Mouse (Mus musculus) MEL (cell line): ENCODE results near the gene Gm10118. TPM values are rescaled to one million over a fixed set of nuclear protein-coding genes. Genes with fewer than 3 reads are reported as not detected.

ENCODE experiments used
- DNase-seq: peaks from one replicate; pipeline ENCODE4 v3.0.0; 2011; ENCODE audit warnings: low read depth, low spot score
- H3K27ac ChIP-seq: 2 replicates; pipeline ENCODE4 v1.5.1; 2012; ENCODE audit warnings: low read depth, mild to moderate bottlenecking, control low read depth, low read length, moderate library complexity; ENCODE audit not compliant: control insufficient read depth
- H3K27me3 ChIP-seq, 2 experiments: fragments of 150-350 bp in 1 of 2; sonication (generic) in 1 of 2; 2 replicates each; pipeline ENCODE4 v1.6.1; 2012; ENCODE audit warnings: low read length in 2 of 2, mild to moderate bottlenecking in 2 of 2, improper control_type of control experiment in 1 of 2, moderate library complexity in 1 of 2; ENCODE audit not compliant: insufficient read depth in 2 of 2, control insufficient read depth in 1 of 2
- H3K36me3 ChIP-seq, 2 experiments: 2 replicates each; pipeline ENCODE4 v1.6.1; 2012 to 2014; ENCODE audit warnings: low read length in 2 of 2, improper control_type of control experiment in 1 of 2, inconsistent platforms in 1 of 2, mild to moderate bottlenecking in 1 of 2; ENCODE audit not compliant: insufficient read depth in 2 of 2, control insufficient read depth in 1 of 2
- H3K4me1 ChIP-seq, 2 experiments: fragments of 150-350 bp in 1 of 2; sonication (generic) in 1 of 2; 2 replicates each; pipeline ENCODE4 v1.6.1; 2012; ENCODE audit warnings: low read length in 2 of 2, improper control_type of control experiment in 1 of 2, mild to moderate bottlenecking in 1 of 2; ENCODE audit not compliant: insufficient read depth in 2 of 2, control insufficient read depth in 1 of 2
- H3K4me3 ChIP-seq, 2 experiments: fragments of 150-350 bp in 1 of 2; sonication (generic) in 1 of 2; 2 replicates each; pipeline ENCODE4 v1.5.1; 2012; ENCODE audit warnings: low read depth in 2 of 2, low read length in 2 of 2, mild to moderate bottlenecking in 2 of 2, moderate library complexity in 2 of 2, control low read depth in 1 of 2, improper control_type of control experiment in 1 of 2; ENCODE audit not compliant: control insufficient read depth in 1 of 2, insufficient read depth in 1 of 2
- H3K79me2 ChIP-seq: 2 replicates; pipeline ENCODE4 v1.6.1; 2012; ENCODE audit warnings: mild to moderate bottlenecking, low read length, moderate library complexity; ENCODE audit not compliant: control insufficient read depth, poor library complexity, insufficient read depth
- H3K9ac ChIP-seq: 2 replicates; pipeline ENCODE4 v1.6.1; 2012; ENCODE audit warnings: low read depth, mild to moderate bottlenecking, control low read depth, low read length, moderate library complexity; ENCODE audit not compliant: control insufficient read depth, poor library complexity, severe bottlenecking
- H3K9me3 ChIP-seq: fragments of 150-350 bp; sonication (generic); replicated peaks from 2 replicates; pipeline ENCODE4 v1.6.1; 2012; ENCODE audit warnings: mild to moderate bottlenecking, low read length, improper control_type of control experiment, moderate library complexity; ENCODE audit not compliant: insufficient read depth
- CHD1 ChIP-seq: IDR thresholded peaks from 2 replicates; pipeline ENCODE4 v1.6.1; 2012; ENCODE audit warnings: low read depth, mild to moderate bottlenecking, inconsistent platforms, low read length, improper control_type of control experiment
- CTCF ChIP-seq, 3 experiments: IDR thresholded peaks in 2 of 3; conservative IDR thresholded peaks in 1 of 3; 2 replicates each; pipeline ENCODE4 v1.5.1; 2011 to 2012; ENCODE audit warnings: low read length in 3 of 3, low read depth in 2 of 3, mild to moderate bottlenecking in 2 of 3, improper control_type of control experiment in 1 of 3, inconsistent platforms in 1 of 3, mixed read lengths in 1 of 3, moderate library complexity in 1 of 3; ENCODE audit not compliant: control insufficient read depth in 1 of 3, insufficient read depth in 1 of 3, poor library complexity in 1 of 3, severe bottlenecking in 1 of 3
- E2F4 ChIP-seq: IDR thresholded peaks from 2 replicates; pipeline ENCODE4 v1.6.1; 2011; ENCODE audit warnings: low read depth, low read length, improper control_type of control experiment, borderline replicate concordance
- EP300 ChIP-seq, 2 experiments: IDR thresholded peaks; 2 replicates each; pipeline ENCODE4 v1.6.1; 2011; ENCODE audit warnings: improper control_type of control experiment in 2 of 2, low read length in 2 of 2, low read depth in 1 of 2, mild to moderate bottlenecking in 1 of 2
- HCFC1 ChIP-seq: IDR thresholded peaks from 2 replicates; pipeline ENCODE4 v1.6.1; 2012; ENCODE audit warnings: low read depth, mild to moderate bottlenecking, inconsistent platforms, low read length, improper control_type of control experiment, moderate library complexity
- KAT2A ChIP-seq: conservative IDR thresholded peaks from 2 replicates; pipeline ENCODE4 v1.6.1; 2012; ENCODE audit warnings: low read depth, low read length, improper control_type of control experiment, inconsistent platforms
- MAZ ChIP-seq: IDR thresholded peaks from 2 replicates; pipeline ENCODE4 v1.6.1; 2012; ENCODE audit warnings: low read depth, mild to moderate bottlenecking, inconsistent platforms, low read length, improper control_type of control experiment
- MEF2A ChIP-seq: IDR thresholded peaks from 2 replicates; pipeline ENCODE4 v1.6.1; 2014; ENCODE audit warnings: low read depth, mild to moderate bottlenecking, inconsistent platforms, low read length, improper control_type of control experiment; ENCODE audit not compliant: poor library complexity, insufficient replicate concordance, severe bottlenecking; ENCODE audit errors: extremely low read depth
- MXI1 ChIP-seq: IDR thresholded peaks from 2 replicates; pipeline ENCODE4 v1.6.1; 2011; ENCODE audit warnings: mild to moderate bottlenecking, low read depth, low read length, improper control_type of control experiment
- MYB ChIP-seq: IDR thresholded peaks from 2 replicates; pipeline ENCODE4 v1.6.1; 2011; ENCODE audit warnings: mild to moderate bottlenecking, low read depth, low read length, improper control_type of control experiment
- MYC ChIP-seq: IDR thresholded peaks from 2 replicates; pipeline ENCODE4 v1.6.1; 2011; ENCODE audit warnings: low read depth, mild to moderate bottlenecking, low read length, improper control_type of control experiment, moderate library complexity
- NRF1 ChIP-seq: IDR thresholded peaks from 2 replicates; pipeline ENCODE4 v1.6.1; 2014; ENCODE audit warnings: low read depth, mild to moderate bottlenecking, inconsistent platforms, low read length, improper control_type of control experiment, moderate library complexity; ENCODE audit not compliant: poor library complexity, insufficient read depth, severe bottlenecking
- POLR2A ChIP-seq, 2 experiments: IDR thresholded peaks; 2 replicates each; pipeline ENCODE4 v1.6.1; 2011 to 2012; ENCODE audit warnings: low read length in 2 of 2, mild to moderate bottlenecking in 2 of 2, control low read depth in 1 of 2, improper control_type of control experiment in 1 of 2, low read depth in 1 of 2, moderate library complexity in 1 of 2; ENCODE audit not compliant: control insufficient read depth in 1 of 2, insufficient read depth in 1 of 2, poor library complexity in 1 of 2
- POLR2AphosphoS2 ChIP-seq: IDR thresholded peaks from 2 replicates; pipeline ENCODE4 v1.6.1; 2011; ENCODE audit warnings: low read length, improper control_type of control experiment
- RAD21 ChIP-seq: IDR thresholded peaks from 2 replicates; pipeline ENCODE4 v1.6.1; 2011; ENCODE audit warnings: mild to moderate bottlenecking, low read depth, low read length, improper control_type of control experiment
- SIN3A ChIP-seq: IDR thresholded peaks from 2 replicates; pipeline ENCODE4 v1.6.1; 2012; ENCODE audit warnings: low read length, improper control_type of control experiment, inconsistent platforms
- TBP ChIP-seq: IDR thresholded peaks from 2 replicates; pipeline ENCODE4 v1.8.0; 2011; ENCODE audit warnings: low read depth, low read length, improper control_type of control experiment
- TCF12 ChIP-seq: IDR thresholded peaks from 2 replicates; pipeline ENCODE4 v1.6.1; 2014; ENCODE audit warnings: low read depth, mild to moderate bottlenecking, inconsistent platforms, low read length, improper control_type of control experiment, moderate library complexity
- UBTF ChIP-seq: IDR thresholded peaks from 2 replicates; pipeline ENCODE4 v1.6.1; 2012; ENCODE audit warnings: low read depth, mild to moderate bottlenecking, inconsistent platforms, low read length, improper control_type of control experiment, moderate library complexity, borderline replicate concordance; ENCODE audit not compliant: insufficient read depth
- USF1 ChIP-seq: IDR thresholded peaks from 2 replicates; pipeline ENCODE4 v1.6.1; 2014; ENCODE audit warnings: low read depth, mild to moderate bottlenecking, inconsistent platforms, low read length, improper control_type of control experiment, moderate library complexity
- ZKSCAN1 ChIP-seq: IDR thresholded peaks from 2 replicates; pipeline ENCODE4 v1.6.1; 2012; ENCODE audit warnings: low read depth, mild to moderate bottlenecking, inconsistent platforms, low read length, improper control_type of control experiment, moderate library complexity
- ZMIZ1 ChIP-seq: IDR thresholded peaks from 2 replicates; pipeline ENCODE4 v1.6.1; 2012; ENCODE audit warnings: low read depth, mild to moderate bottlenecking, inconsistent platforms, low read length, improper control_type of control experiment, moderate library complexity
- polyA plus RNA-seq, 2 experiments: library from polyadenylated mRNA; stranded (reverse) in 1 of 2; unstranded in 1 of 2; fragments of >175 nt in 1 of 2; fragments of >200 nt in 1 of 2; gene quantifications; 2 replicates each; pipeline versions ENCODE4 v1.2.1 to v1.2.4; 2012; ENCODE audit warnings: low replicate concordance in 2 of 2, low read depth in 1 of 2; ENCODE audit not compliant: insufficient read length in 2 of 2, insufficient read depth in 1 of 2, missing spikeins in 1 of 2
- total RNA-seq: library from RNA; depleted of rRNA; stranded (reverse); fragments of 300-350 nt; gene quantifications from 2 replicates; pipeline ENCODE4 v1.2.3, GENCODE M21; 2012; rRNA removed

Gene Gm10118
- total RNA-seq (not detected in 2 replicates), polyA plus RNA-seq (not detected)

- H3K4me1 ChIP-seq, result no peaks in the 10 kb centered on the region
- H3K4me3 ChIP-seq, result no peak within 1 kb of the TSS
- no peaks in the 10 kb centered on the region for H3K36me3 ChIP-seq
- TF ChIP-seq KAT2A (no peak), HCFC1 (no peak), MXI1 (no peak), POLR2AphosphoS2 (no peak), TCF12 (no peak), MEF2A (no peak), E2F4 (no peak), TBP (no peak), ZMIZ1 (no peak), EP300 (IDR thresholded peaks at IDR 0.05; ENCODE audit: low read depth in 1 of 2, low read length in 2 of 2) (no peak), POLR2A (IDR thresholded peaks at IDR 0.05; ENCODE audit: control insufficient read depth in 1 of 2, insufficient read depth in 1 of 2, low read depth in 1 of 2, low read length in 2 of 2, poor library complexity in 1 of 2) (no peak), MYB (no peak), MAZ (no peak), UBTF (no peak), SIN3A (no peak), MYC (no peak), CHD1 (no peak), CTCF (IDR thresholded peaks at IDR 0.05 in 2 of 3, conservative IDR thresholded peaks at IDR 0.05 in 1 of 3; ENCODE audit: control insufficient read depth in 1 of 3, insufficient read depth in 1 of 3, low read depth in 2 of 3, low read length in 3 of 3, poor library complexity in 1 of 3, severe bottlenecking in 1 of 3) (no peak), ZKSCAN1 (no peak)
- no peak within 1 kb of the TSS for H3K27ac ChIP-seq
- no peak within 1 kb of the TSS for H3K9ac ChIP-seq
- no peaks in the 10 kb centered on the region for H3K27me3 ChIP-seq
- H3K79me2 ChIP-seq, result no peaks in the 10 kb centered on the region
- DNase-seq, result no peak
- no peaks in the 10 kb centered on the region for H3K9me3 ChIP-seq
These were observed at the start of gene Gm10118 for GRCm38 (mm10) chr10:63927334-63927733. Gm10118 (minus strand) TSS chr10:63927434.

- DNase-seq, result no peak
- H3K36me3 ChIP-seq, result no peaks in the 10 kb centered on the region
- no peaks in the 10 kb centered on the region for H3K27me3 ChIP-seq
- H3K27ac ChIP-seq, result no peak overlapping the region
- no peaks in the 10 kb centered on the region for H3K9me3 ChIP-seq
- TF ChIP-seq MEF2A, result no peak
- TF ChIP-seq USF1, result no peak
- TF ChIP-seq MXI1, result no peak
- no peak for TF ChIP-seq NRF1
- TF ChIP-seq RAD21, result no peak
- no peak for TF ChIP-seq TBP
- no peak overlapping the region for H3K4me3 ChIP-seq
- H3K4me1 ChIP-seq, result no peaks in the 10 kb centered on the region
- H3K79me2 ChIP-seq, result no peaks in the 10 kb centered on the region
- no peak overlapping the region for H3K9ac ChIP-seq
These were observed 45.1 kb upstream of the Gm10118 start for GRCm38 (mm10) chr10:63972300-63972699.
